ENCODE assay signal across 27 mouse cellular contexts in genomic region chr6:12352165-12352719, GRCm38 (mm10).
DNase-seq lines count a peak whose midpoint lies in the region; ATAC-seq and TF ChIP-seq lines count a peak whose summit lies in the region.
"Had no signal": no experiment of that assay in that cellular context is flagged by ENCODE, and none has a peak within 500 bp of the region (broad histone marks: within the 10 kb centered on the region; RNA-seq: fewer than 3 reads in every experiment).

No protein-coding gene starts in this region.

- H3K4me3 ChIP-seq in forebrain, embryonic 15.5 days = no peak overlapping the region
- H3K4me3 ChIP-seq in forebrain, embryonic 12.5 days (replicated peaks) = no peak overlapping the region
- H3K4me3 ChIP-seq in midbrain, embryonic 16.5 days (ENCODE audit: low read depth, low read length) = no peak overlapping the region
- no peak overlapping the region for H3K4me3 ChIP-seq in midbrain, embryonic 10.5 days
- H3K4me3 ChIP-seq in forebrain, embryonic 16.5 days (replicated peaks; ENCODE audit: low read length) = no peak overlapping the region
- H3K4me3 ChIP-seq: embryonic facial prominence, embryonic 12.5 days; embryonic facial prominence, embryonic 15.5 days; heart, embryonic 12.5 days; heart, embryonic 15.5 days had no signal

- H3K9me3 ChIP-seq in forebrain, embryonic 15.5 days = no peaks in the 10 kb centered on the region
- H3K9me3 ChIP-seq in forebrain, embryonic 12.5 days = no peaks in the 10 kb centered on the region
- H3K9me3 ChIP-seq in midbrain, embryonic 16.5 days (replicated peaks; ENCODE audit: control insufficient read depth, low read length, poor library complexity, severe bottlenecking) = no peaks in the 10 kb centered on the region
- H3K9me3 ChIP-seq in midbrain, embryonic 10.5 days (replicated peaks) = no peaks in the 10 kb centered on the region
- H3K9me3 ChIP-seq in forebrain, embryonic 16.5 days (ENCODE audit: control insufficient read depth, low read length) = no peaks in the 10 kb centered on the region
- H3K9me3 ChIP-seq: embryonic facial prominence, embryonic 12.5 days; embryonic facial prominence, embryonic 15.5 days; heart, embryonic 15.5 days had no signal

- no peak overlapping the region for H3K4me2 ChIP-seq in forebrain, embryonic 15.5 days (replicated peaks)
- H3K4me2 ChIP-seq in forebrain, embryonic 12.5 days = no peak overlapping the region
- no peak overlapping the region for H3K4me2 ChIP-seq in midbrain, embryonic 16.5 days (ENCODE audit: low read length)
- H3K4me2 ChIP-seq in forebrain, embryonic 16.5 days (ENCODE audit: low read length) = no peak overlapping the region
- H3K4me2 ChIP-seq: embryonic facial prominence, embryonic 12.5 days; embryonic facial prominence, embryonic 15.5 days; heart, embryonic 12.5 days; heart, embryonic 15.5 days; hindbrain, embryonic 14.5 days had no signal

- no peak for TF ChIP-seq CTCF in brain, embryonic 14.5 days (IDR thresholded peaks at IDR 0.05; ENCODE audit: borderline replicate concordance, extremely low read depth, insufficient read depth, insufficient read length)

- H3K36me3 ChIP-seq in forebrain, embryonic 15.5 days = no peaks in the 10 kb centered on the region
- no peaks in the 10 kb centered on the region for H3K36me3 ChIP-seq in forebrain, embryonic 12.5 days (replicated peaks)
- no peaks in the 10 kb centered on the region for H3K36me3 ChIP-seq in midbrain, embryonic 16.5 days (ENCODE audit: control insufficient read depth, insufficient read depth, low read length)
- no peaks in the 10 kb centered on the region for H3K36me3 ChIP-seq in midbrain, embryonic 10.5 days
- H3K36me3 ChIP-seq in forebrain, embryonic 16.5 days (ENCODE audit: control insufficient read depth, insufficient read depth) = no peaks in the 10 kb centered on the region
- H3K36me3 ChIP-seq: embryonic facial prominence, embryonic 12.5 days; embryonic facial prominence, embryonic 15.5 days; heart, embryonic 12.5 days; heart, embryonic 15.5 days had no signal

- no peak for TF ChIP-seq POLR2A in brain, embryonic 14.5 days (IDR thresholded peaks at IDR 0.05; ENCODE audit: borderline replicate concordance, extremely low read depth, insufficient read depth, insufficient read length, poor library complexity, severe bottlenecking)

- H3K4me1 ChIP-seq in forebrain, embryonic 15.5 days = peaks cover 9% of the 10 kb centered on the region
- H3K4me1 ChIP-seq in forebrain, embryonic 12.5 days = no peaks in the 10 kb centered on the region; the same call in 1 of the 2 replicates
- 0 out of 2 replicates have a peak, but pooled peaks cover 2% of the 10 kb centered on the region for H3K4me1 ChIP-seq in midbrain, embryonic 16.5 days (ENCODE audit: control insufficient read depth, insufficient read depth, low read length)
- H3K4me1 ChIP-seq in midbrain, embryonic 10.5 days = peaks cover 3% of the 10 kb centered on the region; the same call in 1 of the 2 replicates
- peaks cover 5% of the 10 kb centered on the region; the same call in 1 of the 2 replicates for H3K4me1 ChIP-seq in forebrain, embryonic 16.5 days (replicated peaks; ENCODE audit: control insufficient read depth, insufficient read depth, low read length)
- H3K4me1 ChIP-seq: embryonic facial prominence, embryonic 12.5 days; embryonic facial prominence, embryonic 15.5 days; heart, embryonic 12.5 days; heart, embryonic 15.5 days had no signal

- WGBS in forebrain, embryonic 15.5 days = 50% methylated on average over 9 of the region's 9 CpGs
- whole genome bisulfite sequencing in forebrain, embryonic 12.5 days = 73% methylated on average over 9 of the region's 9 CpGs
- WGBS in midbrain, embryonic 16.5 days = 66% methylated on average over 9 of the region's 9 CpGs
- WGBS in midbrain, embryonic 10.5 days = 81% methylated on average over 9 of the region's 9 CpGs
- WGBS in forebrain, embryonic 16.5 days = 44% methylated on average over 9 of the region's 9 CpGs

- no peak for DNase-seq in midbrain, embryonic 10.5 days (ENCODE audit: low spot score)
- DNase-seq in brain, embryonic 14.5 days (ENCODE audit: low read depth) = peak; percentile 82
- no peak for DNase-seq in cerebellum, adult 8-10 months
- no peak for DNase-seq in heart, postnatal 14 days
- DNase-seq: adrenal gland, adult 2 months; adrenal gland, postnatal 14 days; cerebellum, adult 11 months; cerebellum, adult 2 months; cerebellum, postnatal 14 days; gastrocnemius, postnatal 25 days; heart, adult 18-20 months; heart, postnatal 10 days; heart, postnatal 4 days; kidney, adult 18-20 months had no signal

- peak; percentile 75 for ATAC-seq in forebrain, embryonic 15.5 days (replicated peaks)
- ATAC-seq in forebrain, embryonic 12.5 days (ENCODE audit: low FRiP score) = no peak; the same call in 1 of the 2 replicates
- peak; percentile 63 for ATAC-seq in midbrain, embryonic 16.5 days
- peak; percentile 73 for ATAC-seq in forebrain, embryonic 16.5 days
- ATAC-seq: CD4-positive, CD25-positive, alpha-beta regulatory T cell, adult 4 months; hindbrain, postnatal 0 days; inflammation-experienced regulatory T-cells, adult 6 months; intestine, embryonic 16.5 days had no signal

- no peak overlapping the region for H3K9ac ChIP-seq in forebrain, embryonic 15.5 days (replicated peaks)
- no peak overlapping the region for H3K9ac ChIP-seq in forebrain, embryonic 12.5 days
- H3K9ac ChIP-seq in midbrain, embryonic 16.5 days (ENCODE audit: low read depth, low read length) = no peak overlapping the region
- no peak overlapping the region for H3K9ac ChIP-seq in forebrain, embryonic 16.5 days (replicated peaks; ENCODE audit: low read depth, low read length)
- H3K9ac ChIP-seq: embryonic facial prominence, embryonic 12.5 days; embryonic facial prominence, embryonic 15.5 days; heart, embryonic 12.5 days; heart, embryonic 15.5 days; hindbrain, embryonic 14.5 days had no signal

- no peaks in the 10 kb centered on the region for H3K27me3 ChIP-seq in forebrain, embryonic 15.5 days
- no peaks in the 10 kb centered on the region for H3K27me3 ChIP-seq in forebrain, embryonic 12.5 days
- no peaks in the 10 kb centered on the region for H3K27me3 ChIP-seq in midbrain, embryonic 16.5 days (ENCODE audit: control insufficient read depth, insufficient read depth, low read depth, low read length)
- H3K27me3 ChIP-seq in midbrain, embryonic 10.5 days (ENCODE audit: low read depth, poor library complexity, severe bottlenecking) = no peaks in the 10 kb centered on the region
- no peaks in the 10 kb centered on the region for H3K27me3 ChIP-seq in forebrain, embryonic 16.5 days (replicated peaks; ENCODE audit: control insufficient read depth, insufficient read depth, low read length)
- H3K27me3 ChIP-seq: embryonic facial prominence, embryonic 12.5 days; embryonic facial prominence, embryonic 15.5 days; heart, embryonic 12.5 days; heart, embryonic 15.5 days had no signal

- 0 out of 2 replicates have a peak overlapping the region, but pooled peaks have one; percentile 37 for H3K27ac ChIP-seq in forebrain, embryonic 15.5 days (replicated peaks)
- H3K27ac ChIP-seq in forebrain, embryonic 12.5 days = no peak overlapping the region
- H3K27ac ChIP-seq in midbrain, embryonic 16.5 days (ENCODE audit: low read length) = no peak overlapping the region
- no peak overlapping the region for H3K27ac ChIP-seq in midbrain, embryonic 10.5 days (replicated peaks)
- H3K27ac ChIP-seq in forebrain, embryonic 16.5 days (ENCODE audit: low read length) = no peak overlapping the region
- H3K27ac ChIP-seq: embryonic facial prominence, embryonic 12.5 days; embryonic facial prominence, embryonic 15.5 days; heart, embryonic 15.5 days; hindbrain, embryonic 14.5 days; hindbrain, postnatal 0 days had no signal

- intact Hi-C loops in heart, postnatal 14 days (cut with DNase I) = no loop called here
